Mouse (Mus musculus): Measurements from ENCODE around the gene Ddx28.

GRCm38 (mm10) chr8:105965905-105966341, 45.8 kb downstream of the Ddx28 start, which contains the start of gene Slc12a4:
- TF ChIP-seq CTCF (conservative IDR thresholded peaks at IDR 0.05; ENCODE audit: insufficient read depth, insufficient read length, low read depth, low read length) (no peak), POLR2A (IDR thresholded peaks at IDR 0.05; ENCODE audit: low read depth, low read length) (peak; percentile 48)
